Mouse (Mus musculus): ENCODE data around the gene Gpr174. TPM values are rescaled to one million over a fixed set of nuclear protein-coding genes. Genes with fewer than 3 reads are reported as not detected.
"Not testable (repeated sequence)": the region's sequence is repeated elsewhere in the genome, so short reads cannot be mapped to it uniquely, and the experiment has no call there.

Gpr174 gene
- total and polyA plus RNA-seq, 2 experiments: 0.06 to 0.28 TPM

GRCm38 (mm10) chrX:107250390-107250789 is 5.3 kb upstream of the Gpr174 start:
- 79% methylated on average over 2 of the region's 2 CpGs for WGBS
- Histone ChIP-seq H3K4me1 (ENCODE audit: control insufficient read depth, insufficient read depth, low read length) (no peaks in the 10 kb centered on the region), H3K4me3 (ENCODE audit: insufficient read depth, low read depth, low read length) (no peak overlapping the region), H3K9ac (ENCODE audit: low read depth, low read length) (no peak overlapping the region), H3K79me2 (ENCODE audit: control insufficient read depth, insufficient read depth, low read length) (no peaks in the 10 kb centered on the region), H3K36me3 (ENCODE audit: control insufficient read depth, insufficient read depth, low read length) (no peaks in the 10 kb centered on the region), H3K27ac (replicated peaks; ENCODE audit: insufficient read depth, low read depth, low read length) (no peak overlapping the region), H3K27me3 (ENCODE audit: control insufficient read depth, insufficient read depth, low read length) (no peaks in the 10 kb centered on the region)
- no peak for DNase-seq (ENCODE audit: extremely low read depth, low read depth, low spot score)
- no peak for TF ChIP-seq CTCF (IDR thresholded peaks at IDR 0.05; ENCODE audit: low read depth, low read length)
- no peak for TF ChIP-seq POLR2A (IDR thresholded peaks at IDR 0.05; ENCODE audit: extremely low read depth, insufficient read depth, low read length)

- no peak overlapping the region for H3K27ac ChIP-seq (replicated peaks; ENCODE audit: insufficient read depth, low read depth, low read length)
- H3K36me3 ChIP-seq (ENCODE audit: control insufficient read depth, insufficient read depth, low read length): no peaks in the 10 kb centered on the region
- no peaks in the 10 kb centered on the region for H3K79me2 ChIP-seq (ENCODE audit: control insufficient read depth, insufficient read depth, low read length)
- H3K27me3 ChIP-seq (ENCODE audit: control insufficient read depth, insufficient read depth, low read length): no peaks in the 10 kb centered on the region
- 64% methylated on average over 1 of the region's 1 CpGs for WGBS
- H3K9ac ChIP-seq (ENCODE audit: low read depth, low read length): no peak overlapping the region
- H3K4me1 ChIP-seq (ENCODE audit: control insufficient read depth, insufficient read depth, low read length): no peaks in the 10 kb centered on the region
- H3K4me3 ChIP-seq (ENCODE audit: insufficient read depth, low read depth, low read length): no peak overlapping the region
- DNase-seq (ENCODE audit: extremely low read depth, low read depth, low spot score): no peak
- TF ChIP-seq POLR2A (IDR thresholded peaks at IDR 0.05; ENCODE audit: extremely low read depth, insufficient read depth, low read length) (no peak), CTCF (IDR thresholded peaks at IDR 0.05; ENCODE audit: low read depth, low read length) (no peak)
Measured at GRCm38 (mm10) chrX:107264619-107265018, 8.9 kb downstream of the Gpr174 start.

GRCm38 (mm10) chrX:107277606-107278005 is 21.9 kb downstream of the Gpr174 start:
- TF ChIP-seq CTCF (IDR thresholded peaks at IDR 0.05; ENCODE audit: low read depth, low read length) (no peak), POLR2A (IDR thresholded peaks at IDR 0.05; ENCODE audit: extremely low read depth, insufficient read depth, low read length) (no peak)
- no peaks in the 10 kb centered on the region for H3K36me3 ChIP-seq (ENCODE audit: control insufficient read depth, insufficient read depth, low read length)
- H3K9ac ChIP-seq (ENCODE audit: low read depth, low read length): no peak overlapping the region
- DNase-seq (ENCODE audit: extremely low read depth, low read depth, low spot score): no peak
- no peaks in the 10 kb centered on the region for H3K27me3 ChIP-seq (ENCODE audit: control insufficient read depth, insufficient read depth, low read length)
- no peak overlapping the region for H3K27ac ChIP-seq (replicated peaks; ENCODE audit: insufficient read depth, low read depth, low read length)
- H3K79me2 ChIP-seq (ENCODE audit: control insufficient read depth, insufficient read depth, low read length): no peaks in the 10 kb centered on the region
- no peaks in the 10 kb centered on the region for H3K4me1 ChIP-seq (ENCODE audit: control insufficient read depth, insufficient read depth, low read length)
- H3K4me3 ChIP-seq (ENCODE audit: insufficient read depth, low read depth, low read length): no peak overlapping the region
- 79% methylated on average over 2 of the region's 2 CpGs for WGBS

GRCm38 (mm10) chrX:107284211-107284610 is 28.5 kb downstream of the Gpr174 start:
- no peaks in the 10 kb centered on the region for H3K27me3 ChIP-seq (ENCODE audit: control insufficient read depth, insufficient read depth, low read length)
- WGBS: 76% methylated on average over 4 of the region's 4 CpGs
- no peaks in the 10 kb centered on the region for H3K36me3 ChIP-seq (ENCODE audit: control insufficient read depth, insufficient read depth, low read length)
- no peak overlapping the region for H3K27ac ChIP-seq (replicated peaks; ENCODE audit: insufficient read depth, low read depth, low read length)
- H3K79me2 ChIP-seq (ENCODE audit: control insufficient read depth, insufficient read depth, low read length): no peaks in the 10 kb centered on the region
- no peak overlapping the region for H3K9ac ChIP-seq (ENCODE audit: low read depth, low read length)
- no peak for DNase-seq (ENCODE audit: extremely low read depth, low read depth, low spot score)
- H3K4me1 ChIP-seq (ENCODE audit: control insufficient read depth, insufficient read depth, low read length): no peaks in the 10 kb centered on the region
- H3K4me3 ChIP-seq (ENCODE audit: insufficient read depth, low read depth, low read length): no peak overlapping the region
- TF ChIP-seq CTCF (IDR thresholded peaks at IDR 0.05; ENCODE audit: low read depth, low read length) (no peak), POLR2A (IDR thresholded peaks at IDR 0.05; ENCODE audit: extremely low read depth, insufficient read depth, low read length) (no peak)

- H3K4me1 ChIP-seq (ENCODE audit: control insufficient read depth, insufficient read depth, low read length); DNase-seq (ENCODE audit: extremely low read depth, low read depth, low spot score); H3K27me3 ChIP-seq (ENCODE audit: control insufficient read depth, insufficient read depth, low read length); H3K27ac ChIP-seq (replicated peaks; ENCODE audit: insufficient read depth, low read depth, low read length); H3K36me3 ChIP-seq (ENCODE audit: control insufficient read depth, insufficient read depth, low read length); H3K79me2 ChIP-seq (ENCODE audit: control insufficient read depth, insufficient read depth, low read length); H3K9ac ChIP-seq (ENCODE audit: low read depth, low read length); H3K4me3 ChIP-seq (ENCODE audit: insufficient read depth, low read depth, low read length): not testable (repeated sequence)
- WGBS: 88% methylated on average over 6 of the region's 6 CpGs
Measured at GRCm38 (mm10) chrX:107297861-107298260, 42.2 kb downstream of the Gpr174 start.

GRCm38 (mm10) chrX:107298761-107299160 is 43.1 kb downstream of the Gpr174 start:
- H3K9ac ChIP-seq (ENCODE audit: low read depth, low read length): no peak overlapping the region
- no peak overlapping the region for H3K4me3 ChIP-seq (ENCODE audit: insufficient read depth, low read depth, low read length)
- DNase-seq (ENCODE audit: extremely low read depth, low read depth, low spot score): no peak
- H3K36me3 ChIP-seq (ENCODE audit: control insufficient read depth, insufficient read depth, low read length): no peaks in the 10 kb centered on the region
- H3K79me2 ChIP-seq (ENCODE audit: control insufficient read depth, insufficient read depth, low read length): no peaks in the 10 kb centered on the region
- H3K4me1 ChIP-seq (ENCODE audit: control insufficient read depth, insufficient read depth, low read length): no peaks in the 10 kb centered on the region
- no peak overlapping the region for H3K27ac ChIP-seq (replicated peaks; ENCODE audit: insufficient read depth, low read depth, low read length)
- H3K27me3 ChIP-seq (ENCODE audit: control insufficient read depth, insufficient read depth, low read length): no peaks in the 10 kb centered on the region
- TF ChIP-seq POLR2A (IDR thresholded peaks at IDR 0.05; ENCODE audit: extremely low read depth, insufficient read depth, low read length): no peak
- TF ChIP-seq CTCF (IDR thresholded peaks at IDR 0.05; ENCODE audit: low read depth, low read length): no peak
